Mouse (Mus musculus) urinary bladder, postnatal 25 days (tissue): Measurements from ENCODE around the gene Stx18.

Experiments
- DNase-seq: peaks from one replicate; pipeline ENCODE4 v3.0.0; 2022; ENCODE audit warnings: low spot score

Stx18 gene

DNA sequence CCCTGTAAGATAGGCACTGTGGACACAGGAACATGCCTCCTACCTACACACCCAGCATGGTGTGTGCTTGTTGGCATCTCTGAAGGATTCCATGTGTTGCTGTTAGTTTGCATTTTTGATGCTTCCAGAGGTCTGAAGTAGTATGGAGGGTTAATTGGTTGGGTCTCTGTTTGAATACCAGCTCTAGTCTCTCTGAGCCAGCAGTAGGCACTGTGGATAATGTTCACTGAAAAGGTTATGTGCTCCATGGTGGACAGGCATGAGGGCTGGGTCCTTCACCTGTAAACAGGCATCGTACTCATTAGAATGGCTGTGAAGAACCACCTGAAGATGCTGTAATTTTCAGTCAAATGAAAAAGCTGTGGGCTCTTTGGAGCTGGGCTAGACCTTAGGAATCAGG is 41.9 kb downstream of the Stx18 start:
- DNase-seq, result no peak

- no peak for DNase-seq
Measured at GRCm38 (mm10) chr5:38082589-38082988, 44.0 kb downstream of the Stx18 start.

DNA sequence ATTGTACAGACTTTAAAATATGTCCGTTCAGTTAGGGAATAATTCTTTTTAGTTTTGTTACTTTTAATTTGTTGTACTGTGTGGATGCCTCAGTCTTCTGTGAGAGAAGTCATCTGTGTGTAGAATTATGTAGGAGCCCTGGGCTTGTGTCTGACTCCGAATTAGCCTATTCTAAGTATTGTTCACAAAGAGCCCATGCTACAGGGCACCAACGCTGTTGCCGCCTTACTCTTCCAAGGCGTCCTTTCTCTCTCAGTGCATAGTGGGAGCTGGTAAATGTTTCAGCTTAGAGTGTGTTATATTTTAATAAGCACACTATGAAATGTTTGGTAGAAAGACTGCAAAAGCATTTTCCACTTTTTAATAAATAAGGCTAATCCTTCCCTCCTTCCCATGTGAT is 44.8 kb downstream of the Stx18 start:
- DNase-seq, result no peak

GRCm38 (mm10) chr5:38084616-38085015 is 46.1 kb downstream of the Stx18 start:
- no peak for DNase-seq

GRCm38 (mm10) chr5:38085561-38086392 is 47.2 kb downstream of the Stx18 start:
- no peak for DNase-seq

GRCm38 (mm10) chr5:38090111-38090510 is 51.6 kb downstream of the Stx18 start:
- DNase-seq, result no peak

GRCm38 (mm10) chr5:38090581-38090980 is 52.0 kb downstream of the Stx18 start:
- no peak for DNase-seq

- peak; percentile 27 for DNase-seq
Measured at GRCm38 (mm10) chr5:38091046-38091965, 52.8 kb downstream of the Stx18 start.

GRCm38 (mm10) chr5:38091966-38092304 is 53.4 kb downstream of the Stx18 start:
- no peak for DNase-seq

DNA sequence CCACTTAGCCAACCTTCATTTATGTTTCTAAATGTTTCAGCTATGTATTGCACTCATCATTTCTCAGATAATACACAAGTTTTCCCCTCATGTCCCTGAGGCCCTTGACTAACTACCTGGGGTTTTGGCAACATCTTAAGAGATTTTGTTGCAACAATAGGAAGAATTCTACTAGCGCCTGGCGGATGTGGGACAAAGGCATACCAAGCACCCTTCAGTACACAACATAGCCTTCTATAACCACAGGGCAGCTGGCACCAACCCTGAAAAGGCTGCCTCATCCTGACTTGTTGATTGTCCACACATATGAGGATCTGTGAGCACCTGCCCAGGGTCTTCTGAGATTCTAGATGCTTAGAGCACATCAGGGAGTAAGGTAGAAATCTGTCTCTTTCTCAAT is 55.8 kb downstream of the Stx18 start:
- DNase-seq, result no peak

GRCm38 (mm10) chr5:38097501-38098093 is 59.1 kb downstream of the Stx18 start:
- DNase-seq, result no peak

- no peak for DNase-seq
Measured at GRCm38 (mm10) chr5:38099139-38099676, 60.7 kb downstream of the Stx18 start.

DNA sequence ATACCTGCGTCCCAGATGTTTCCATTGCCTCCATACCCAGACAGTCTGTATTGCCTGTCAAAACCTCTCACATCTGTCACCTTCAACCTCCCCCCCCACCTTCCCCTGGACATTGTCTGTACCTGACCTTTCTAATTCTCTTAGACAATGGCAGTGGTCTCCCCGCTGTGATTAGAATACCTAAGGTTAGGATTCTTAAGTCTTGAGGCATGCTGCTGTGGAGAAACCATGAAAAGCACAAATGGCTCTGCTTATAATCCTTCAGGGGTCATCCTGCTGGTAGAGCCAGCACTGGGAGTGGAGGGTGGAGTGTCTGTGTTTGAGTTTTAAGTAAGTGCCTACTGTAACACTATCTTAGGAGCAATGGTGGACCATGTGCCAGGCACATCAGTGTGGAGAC is 64.4 kb downstream of the Stx18 start:
- no peak for DNase-seq

DNA sequence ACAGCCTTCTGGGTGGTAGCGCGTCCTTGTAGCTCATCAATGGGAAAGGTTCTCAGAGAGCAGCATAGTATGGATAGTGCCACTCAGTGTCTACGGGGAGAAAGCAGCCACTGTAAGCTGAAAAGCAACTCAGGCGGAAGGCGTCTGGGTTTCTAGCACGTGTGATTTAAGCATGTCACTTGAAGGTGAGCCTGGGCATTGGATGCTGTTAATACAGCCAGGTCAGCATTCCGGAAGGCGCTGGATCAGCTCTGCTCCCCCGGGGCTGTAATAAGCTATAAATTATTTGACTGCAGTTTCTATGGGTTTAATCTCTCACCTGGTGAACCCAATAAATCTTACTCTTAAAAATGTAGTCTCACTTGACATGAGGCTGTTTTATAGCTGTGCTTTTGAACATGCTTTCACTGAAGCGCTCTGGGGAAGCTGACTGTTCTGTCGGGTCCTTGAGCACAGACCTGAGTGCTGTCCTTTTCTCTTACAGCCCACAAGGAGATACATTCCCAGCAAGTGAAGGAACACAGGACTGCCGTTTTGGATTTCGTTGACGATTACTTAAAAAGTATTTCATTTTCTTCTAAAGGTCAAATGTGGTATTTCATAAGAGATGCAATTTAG is 67.6 kb downstream of the Stx18 start:
- DNase-seq, result no peak

DNA sequence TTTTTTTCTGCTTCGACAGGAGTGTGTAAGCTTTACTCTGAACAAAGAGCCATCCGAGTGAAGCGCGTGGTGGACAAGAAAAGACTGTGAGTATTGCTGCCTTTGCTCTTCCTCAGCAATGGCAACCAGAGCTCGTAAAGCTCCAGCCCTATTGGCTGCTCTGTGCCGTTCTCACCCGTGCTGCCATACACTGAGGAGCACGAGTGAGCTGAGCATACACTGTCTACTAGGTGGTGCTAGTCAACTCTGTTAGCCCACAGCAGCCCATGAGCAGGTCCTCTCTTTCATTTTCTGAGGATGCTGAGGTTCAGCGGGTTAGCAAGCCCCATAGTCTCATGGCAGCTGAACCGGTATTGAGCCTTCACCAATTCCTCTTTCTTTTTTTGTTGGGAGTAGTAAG is 68.3 kb downstream of the Stx18 start:
- no peak for DNase-seq

DNA sequence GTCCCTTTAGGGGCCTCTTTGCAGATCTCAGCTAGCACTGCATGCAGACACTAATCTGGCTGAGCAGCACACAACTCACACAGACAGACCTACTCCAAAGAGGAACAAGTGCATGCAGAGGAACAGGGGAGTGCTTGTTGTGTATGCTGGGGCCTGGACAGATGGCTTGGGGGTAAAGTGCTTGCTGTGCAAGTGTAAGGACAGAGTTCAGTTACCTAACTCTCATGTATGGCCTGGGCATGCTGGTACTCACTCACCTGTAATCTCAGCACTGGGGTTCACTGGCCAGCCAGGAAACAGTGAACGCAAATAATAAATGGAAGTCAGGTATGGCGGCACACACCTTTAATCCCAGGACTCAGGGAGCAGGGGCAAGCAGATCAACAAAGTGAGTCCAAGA is 76.0 kb downstream of the Stx18 start:
- DNase-seq, result no peak

GRCm38 (mm10) chr5:38117056-38117455 is 78.5 kb downstream of the Stx18 start:
- DNase-seq, result no peak

- no peak for DNase-seq
Measured at GRCm38 (mm10) chr5:38119268-38119667, 80.7 kb downstream of the Stx18 start.

- DNase-seq, result no peak
Measured at GRCm38 (mm10) chr5:38121699-38122098, 83.2 kb downstream of the Stx18 start.

DNA sequence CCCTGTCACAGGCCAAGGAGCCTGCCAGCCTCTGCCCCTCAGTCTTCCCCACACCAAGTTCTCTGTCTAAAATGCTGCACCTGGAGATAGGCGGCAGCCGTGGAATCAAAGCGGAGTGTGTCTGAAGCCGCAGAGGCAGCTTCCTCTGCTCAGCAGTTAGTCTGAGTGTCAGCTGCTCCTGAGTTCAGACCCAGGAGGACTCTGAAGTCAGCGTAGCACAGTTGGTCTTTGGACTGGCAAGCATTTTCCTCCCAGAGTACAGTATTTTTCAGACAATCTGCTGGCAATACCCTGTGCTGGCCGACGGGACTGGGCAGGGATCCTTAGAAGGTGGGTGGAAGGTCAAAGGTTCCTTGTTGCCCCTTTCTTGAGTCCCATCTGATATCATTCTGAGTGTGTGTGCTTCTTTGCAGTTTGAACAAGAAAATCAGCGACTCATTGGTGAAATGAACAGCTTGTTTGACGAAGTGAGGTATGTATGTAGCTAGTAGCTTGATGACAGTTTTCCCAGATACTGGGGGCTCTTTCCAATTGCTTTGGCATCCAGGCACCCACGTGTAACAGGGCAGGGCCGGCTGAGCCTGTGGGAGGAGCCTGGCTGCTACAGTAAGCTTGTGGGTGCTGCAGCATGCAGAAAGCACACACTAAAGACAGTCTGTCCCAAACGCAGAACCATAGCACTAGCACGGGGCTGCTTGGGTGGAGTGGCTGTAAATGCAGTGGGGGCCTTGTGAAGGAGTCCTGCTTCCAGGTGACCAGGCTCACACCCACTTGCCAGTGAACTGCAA is 88.2 kb downstream of the Stx18 start:
- no peak for DNase-seq

- DNase-seq, result no peak
Measured at GRCm38 (mm10) chr5:38129339-38129738, 90.8 kb downstream of the Stx18 start.
